Mouse (Mus musculus) adipocyte (in vitro differentiated cells): Measurements from ENCODE around the gene Phgdh.
A peak's percentile ranks its signal among the peaks of the same experiment; 100 is the strongest.

Experiments
- DNase-seq: peaks from one replicate; pipeline ENCODE4 v3.0.0-alpha.2; 2016; ENCODE audit warnings: low spot score

Gene Phgdh

GRCm38 (mm10) chr3:98339706-98340109, at the start of gene Phgdh:
Gene Phgdh, minus strand, starts transcription at chr3:98339990.
- peak; percentile 89 for DNase-seq

DNA sequence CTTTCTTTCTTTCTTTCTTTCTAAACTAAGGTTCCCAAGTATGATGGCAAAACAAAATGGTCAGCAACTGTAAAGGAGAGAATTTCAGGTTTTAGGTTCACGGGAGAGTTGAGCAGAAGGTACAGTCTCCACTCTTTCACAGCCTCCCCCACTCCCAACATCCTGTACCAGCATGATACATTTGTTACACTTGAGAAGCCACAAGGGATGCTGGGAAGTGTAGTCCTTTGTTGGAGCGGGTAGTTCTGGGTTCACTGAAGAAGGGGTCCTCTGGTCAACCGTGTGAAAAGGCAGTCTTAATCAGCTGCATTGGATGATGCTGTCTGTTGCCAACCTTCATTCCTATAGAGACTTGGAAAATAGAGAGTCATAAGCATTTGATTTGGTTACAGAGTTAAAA, 49.5 kb upstream of the Phgdh start:
- DNase-seq, result no peak

DNA sequence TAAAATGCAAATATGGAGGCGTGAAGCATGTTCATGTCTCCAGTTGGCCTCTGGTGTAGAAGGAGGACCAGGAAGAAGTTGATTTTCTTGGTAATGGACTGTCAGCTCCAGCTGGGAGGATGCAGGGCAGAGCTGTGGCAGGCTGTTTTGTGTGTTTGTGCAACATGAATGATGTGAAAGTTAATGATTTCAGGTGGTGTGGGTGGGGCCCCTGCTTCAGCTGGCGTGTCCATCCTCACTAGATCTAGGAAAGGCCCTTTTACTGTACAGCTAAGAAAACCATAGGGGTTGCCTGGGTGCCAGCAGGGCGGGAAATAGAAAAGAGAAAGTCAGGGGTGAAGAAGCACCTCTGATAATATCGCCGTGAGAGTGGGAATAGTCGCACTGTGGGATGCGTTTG, 48.0 kb upstream of the Phgdh start:
- no peak for DNase-seq

DNA sequence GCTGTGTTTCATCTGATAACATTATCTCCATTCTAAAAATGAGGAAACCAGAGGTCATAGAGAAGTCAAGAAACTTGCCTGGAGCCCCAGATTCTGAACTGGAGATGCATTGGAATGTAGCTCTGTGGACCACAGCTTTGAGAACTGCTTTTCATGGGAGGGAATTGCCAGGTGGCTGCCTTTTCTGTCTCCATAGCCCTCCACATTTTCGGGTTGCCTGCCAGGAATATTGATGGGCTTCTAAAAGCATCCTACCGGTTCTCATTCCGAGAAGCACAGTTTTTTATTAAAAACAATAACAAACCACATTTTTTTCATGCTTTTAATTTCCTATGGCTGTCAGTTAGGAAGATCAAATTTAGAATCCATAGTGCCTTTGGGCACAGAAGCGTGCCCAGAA, 47.3 kb upstream of the Phgdh start:
- DNase-seq, result no peak

DNA sequence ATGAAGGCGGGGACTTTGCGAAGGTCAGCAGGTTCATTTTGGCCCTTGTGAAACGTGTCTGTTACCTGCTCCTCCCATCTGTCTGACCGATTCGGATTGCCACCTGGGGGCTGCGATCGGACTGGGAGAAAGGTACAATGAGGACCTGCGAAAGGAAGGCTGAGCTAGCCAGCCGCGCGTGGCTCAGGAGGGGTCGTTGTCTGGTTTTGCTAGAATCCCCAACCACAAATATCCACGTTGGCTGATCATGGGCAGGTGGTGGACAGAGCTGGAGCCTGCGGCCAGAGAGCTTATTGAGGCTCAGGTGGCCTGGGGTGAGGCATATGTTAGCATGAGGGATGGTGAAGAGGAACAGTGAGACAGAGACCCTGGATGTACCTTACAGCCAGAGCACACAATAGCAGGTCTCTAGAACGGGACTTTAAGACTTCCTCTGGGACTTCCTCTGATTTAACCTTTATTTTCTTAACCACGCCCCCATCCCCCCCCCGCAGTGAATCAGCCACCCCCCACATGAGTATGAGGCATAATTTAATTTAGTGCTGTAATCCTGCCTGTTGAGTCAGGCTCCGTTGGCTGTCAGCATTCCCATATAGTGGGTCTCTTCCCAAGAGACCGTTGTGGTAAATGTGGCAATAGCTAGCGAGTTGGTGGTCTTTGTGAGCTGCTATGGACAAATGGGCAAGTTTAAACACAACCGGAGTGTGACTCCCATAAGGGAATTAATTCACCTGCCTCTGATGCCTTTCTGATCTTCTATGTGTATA, 43.4 kb upstream of the Phgdh start:
- DNase-seq, result no peak

DNA sequence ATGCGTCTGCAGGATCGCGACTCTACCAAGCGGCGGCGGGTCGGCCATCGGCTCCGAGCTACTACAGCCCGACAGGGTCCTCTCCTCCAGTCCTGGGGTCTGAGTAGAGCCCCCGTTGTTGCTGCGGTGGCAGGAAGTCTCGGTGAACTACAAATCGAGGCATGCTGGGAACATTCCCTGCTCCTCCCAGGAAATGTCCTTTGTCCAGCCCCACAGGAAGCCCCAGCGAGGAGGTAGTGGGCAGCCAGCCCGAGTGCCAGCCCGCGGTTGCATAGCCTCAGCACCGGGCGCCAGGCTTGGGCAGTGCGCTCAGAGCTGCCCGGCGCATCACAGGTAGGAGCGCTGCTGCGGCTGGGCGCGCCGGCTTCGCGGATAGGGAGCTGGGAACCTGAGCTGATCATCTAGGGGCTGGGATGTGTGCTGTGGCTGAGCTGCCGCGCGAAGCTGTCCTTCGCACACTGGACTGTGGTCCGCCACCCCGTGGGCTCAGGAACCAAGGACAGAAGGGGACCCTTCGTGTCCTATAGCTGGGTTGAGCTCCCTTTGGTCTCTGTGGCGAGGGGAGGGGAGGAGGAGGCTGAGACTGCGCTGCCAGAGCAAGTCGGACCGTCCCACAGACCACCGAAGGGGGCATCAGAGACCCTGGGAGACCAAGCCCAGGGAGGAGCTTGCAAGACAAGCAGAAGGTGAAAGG, 42.6 kb upstream of the Phgdh start, which contains the start of gene Zfp697:
Gene Zfp697, plus strand, starts transcription at position 216 of the 694 bp plus-strand sequence.
- peak; percentile 84 for DNase-seq

DNA sequence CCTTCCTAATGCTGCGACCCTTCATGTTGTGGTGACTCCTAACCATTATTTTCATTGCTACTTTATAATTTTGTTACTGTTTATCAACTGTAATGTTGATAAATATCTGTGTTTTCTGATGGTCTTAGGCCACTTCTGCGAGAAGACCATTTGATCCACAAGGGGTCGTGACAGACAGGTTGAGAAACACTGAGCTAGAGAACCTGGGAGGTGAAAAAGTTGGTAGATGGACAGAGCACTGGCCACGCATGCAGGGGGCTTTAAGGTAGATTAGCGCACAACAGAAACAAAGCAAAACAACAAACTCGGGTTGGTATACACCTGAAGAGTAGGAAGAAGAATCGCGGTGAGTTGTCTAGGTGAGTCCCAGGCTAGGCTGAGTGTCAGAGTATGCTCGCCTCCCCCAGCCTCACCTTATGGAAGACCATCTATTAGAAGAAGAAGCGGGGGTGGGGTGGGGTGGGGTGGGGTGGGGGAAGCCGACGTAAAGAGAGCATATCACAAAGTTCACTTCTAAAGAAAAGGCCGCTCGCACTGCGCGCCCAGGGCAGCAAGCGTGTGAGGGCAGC, 42.0 kb upstream of the Phgdh start:
- peak; percentile 42 for DNase-seq

GRCm38 (mm10) chr3:98379236-98379635, 39.4 kb upstream of the Phgdh start:
- DNase-seq, result no peak

DNA sequence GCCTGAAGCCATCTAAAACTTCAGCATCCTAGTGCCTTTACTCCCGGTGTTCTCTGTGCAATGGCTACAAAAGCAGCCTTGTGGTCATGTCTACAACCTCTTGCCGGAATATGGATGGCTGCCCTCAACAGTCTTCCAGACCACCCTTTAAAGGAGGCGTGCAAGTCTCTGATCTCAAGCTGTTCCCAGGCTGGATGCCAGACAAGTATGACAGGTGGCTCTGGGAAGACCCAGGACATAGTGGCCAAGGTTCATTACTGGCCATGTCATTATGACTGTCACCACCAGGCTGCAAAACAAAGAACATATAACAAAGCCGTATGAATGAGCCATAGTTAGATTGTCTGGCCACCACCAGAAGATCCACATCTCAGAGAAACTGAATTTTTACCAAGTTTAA, 38.5 kb upstream of the Phgdh start:
- no peak for DNase-seq

DNA sequence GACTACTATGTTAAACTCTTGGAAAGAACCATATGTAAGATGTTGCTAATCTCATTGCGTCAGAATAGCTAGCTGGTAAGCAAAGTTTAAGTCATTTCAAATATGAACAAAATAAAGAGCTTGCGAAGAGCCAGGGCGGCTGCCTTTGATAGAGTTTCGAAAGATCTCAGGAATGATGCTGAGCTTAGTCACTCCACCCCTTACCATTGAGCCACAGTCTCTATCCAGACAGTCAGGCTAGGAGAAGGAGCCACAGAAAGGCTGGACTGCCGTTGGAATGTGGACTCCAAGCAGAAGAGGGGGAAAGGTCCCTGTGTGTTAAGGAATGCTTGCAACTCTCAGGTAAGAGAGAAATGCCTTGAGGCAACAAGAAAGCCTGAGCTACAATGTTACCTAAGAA, 35.2 kb upstream of the Phgdh start:
- DNase-seq, result peak; percentile 27

DNA sequence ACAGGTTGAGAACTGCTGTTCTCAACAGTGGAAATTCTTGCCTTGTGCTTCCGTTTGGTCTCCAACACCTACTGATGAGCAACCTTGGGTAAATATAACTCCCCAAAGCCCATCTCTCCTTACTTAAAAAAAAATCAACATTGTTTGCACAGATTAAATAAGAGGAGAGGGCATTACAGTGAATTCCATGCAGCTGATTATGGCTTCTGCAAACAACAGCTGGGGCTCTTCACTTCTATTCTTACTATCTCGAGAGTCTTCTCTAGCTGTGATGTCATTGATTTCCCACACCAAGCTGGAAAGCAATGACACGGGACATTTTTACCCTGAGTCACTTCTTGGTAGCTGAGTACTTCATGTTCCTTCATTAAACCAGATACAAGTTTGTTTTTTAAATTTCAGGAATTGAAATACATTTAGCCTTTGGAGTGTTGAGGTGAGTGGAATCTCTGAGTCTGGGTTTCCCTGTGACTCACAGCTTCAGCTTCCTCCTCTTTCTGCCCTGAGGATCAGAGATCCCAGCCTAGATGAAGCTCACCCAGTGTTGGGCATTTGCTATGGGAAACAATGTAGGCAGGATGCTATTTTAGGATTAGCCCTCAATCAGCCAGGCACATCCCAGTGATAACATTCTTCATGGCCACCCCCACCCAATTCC, 34.4 kb upstream of the Phgdh start:
- no peak for DNase-seq

DNA sequence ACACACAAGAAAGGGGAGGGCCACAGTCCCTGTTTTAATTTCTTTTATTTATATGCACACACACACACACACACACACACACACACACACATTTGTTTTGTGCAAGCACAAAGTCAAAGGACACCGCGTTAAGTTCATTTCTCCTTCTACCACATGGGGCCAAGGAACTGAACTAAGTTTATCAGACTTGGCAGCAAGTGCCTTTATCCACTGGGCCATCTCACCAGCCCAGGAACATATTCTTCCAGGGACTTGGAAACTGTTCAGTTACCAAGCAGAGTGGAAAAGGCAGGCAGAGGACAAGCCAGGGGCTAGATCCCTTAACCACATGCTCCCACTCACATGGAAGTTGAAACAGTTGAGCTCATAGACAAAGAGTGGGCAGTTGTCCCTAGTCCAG, 29.0 kb upstream of the Phgdh start:
- peak; percentile 16 for DNase-seq

GRCm38 (mm10) chr3:98368283-98368682, 28.5 kb upstream of the Phgdh start:
- DNase-seq, result no peak

DNA sequence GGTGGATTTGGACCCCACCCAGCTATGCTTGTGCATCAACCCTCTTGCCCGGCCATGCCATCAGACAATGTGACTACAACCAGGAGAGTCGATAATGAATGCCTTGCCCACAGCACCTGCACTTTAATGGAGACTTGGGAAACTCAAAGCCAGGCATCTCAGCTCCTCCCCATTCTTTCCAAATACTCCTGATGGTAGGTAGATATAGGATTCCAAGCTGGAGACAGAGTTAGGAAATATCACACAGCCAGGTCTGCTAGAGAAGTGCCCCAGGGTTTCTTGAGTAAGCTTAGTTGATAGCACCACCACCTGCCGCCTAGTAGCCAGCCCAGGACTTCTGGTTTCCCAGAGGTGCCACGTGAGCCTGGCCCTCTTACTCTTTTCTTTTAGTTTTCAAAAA, 27.0 kb upstream of the Phgdh start:
- DNase-seq, result no peak

- DNase-seq, result no peak
Observed at GRCm38 (mm10) chr3:98366086-98366485, 26.3 kb upstream of the Phgdh start.

- DNase-seq, result peak; percentile 68
Observed at GRCm38 (mm10) chr3:98362753-98363152, 23.0 kb upstream of the Phgdh start.

DNA sequence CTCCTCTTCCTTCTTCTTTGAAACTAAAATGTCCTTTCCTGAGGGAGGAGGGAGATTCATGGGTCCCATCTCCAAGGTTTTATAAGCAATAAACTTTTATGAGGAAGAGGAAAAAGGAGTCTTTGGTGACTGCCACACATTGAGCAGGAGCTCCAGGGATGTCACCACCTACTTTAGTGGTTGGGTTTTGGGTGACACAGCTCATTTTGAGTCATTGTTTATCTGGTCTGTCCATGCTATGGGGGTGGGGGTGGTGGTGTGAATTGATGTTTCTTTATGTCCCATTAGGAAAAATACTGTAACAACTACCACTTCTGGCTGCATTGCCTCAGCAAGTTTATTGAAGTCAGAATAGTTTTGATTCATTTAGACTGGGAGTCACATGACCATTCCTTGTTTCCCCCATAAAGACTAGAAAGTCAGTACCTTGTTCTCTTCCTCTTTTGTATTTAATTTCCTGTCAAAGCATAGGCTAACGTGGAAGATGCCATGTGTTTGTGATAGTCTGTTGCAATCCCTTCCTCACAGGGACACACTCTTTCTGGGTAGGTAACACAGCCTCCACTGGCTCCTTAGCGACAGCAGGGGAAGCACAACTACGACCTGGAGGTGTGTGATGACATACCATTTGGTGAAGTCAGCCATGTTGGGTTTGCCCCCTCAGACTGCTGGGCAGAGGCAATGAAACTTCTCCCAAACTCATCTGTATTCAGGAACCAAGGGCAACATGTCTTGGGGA, 17.0 kb upstream of the Phgdh start:
- no peak for DNase-seq

DNA sequence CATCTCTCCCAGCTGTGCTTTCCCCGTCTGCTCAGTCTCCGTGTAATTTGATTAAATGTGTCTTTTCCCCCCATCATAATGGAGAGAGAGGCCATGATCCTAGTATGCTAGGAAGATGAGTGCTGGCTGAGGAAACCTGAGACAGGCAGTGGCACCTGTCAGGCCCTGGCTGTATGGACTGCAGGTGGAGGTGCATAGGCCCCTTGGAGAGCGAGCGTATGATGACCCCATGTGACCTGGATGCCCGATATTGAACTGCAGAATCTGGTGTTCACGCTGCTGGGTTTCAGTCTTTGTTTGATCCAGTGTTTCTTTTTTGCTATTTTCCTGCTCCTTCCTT, 16.2 kb upstream of the Phgdh start:
- DNase-seq, result no peak

DNA sequence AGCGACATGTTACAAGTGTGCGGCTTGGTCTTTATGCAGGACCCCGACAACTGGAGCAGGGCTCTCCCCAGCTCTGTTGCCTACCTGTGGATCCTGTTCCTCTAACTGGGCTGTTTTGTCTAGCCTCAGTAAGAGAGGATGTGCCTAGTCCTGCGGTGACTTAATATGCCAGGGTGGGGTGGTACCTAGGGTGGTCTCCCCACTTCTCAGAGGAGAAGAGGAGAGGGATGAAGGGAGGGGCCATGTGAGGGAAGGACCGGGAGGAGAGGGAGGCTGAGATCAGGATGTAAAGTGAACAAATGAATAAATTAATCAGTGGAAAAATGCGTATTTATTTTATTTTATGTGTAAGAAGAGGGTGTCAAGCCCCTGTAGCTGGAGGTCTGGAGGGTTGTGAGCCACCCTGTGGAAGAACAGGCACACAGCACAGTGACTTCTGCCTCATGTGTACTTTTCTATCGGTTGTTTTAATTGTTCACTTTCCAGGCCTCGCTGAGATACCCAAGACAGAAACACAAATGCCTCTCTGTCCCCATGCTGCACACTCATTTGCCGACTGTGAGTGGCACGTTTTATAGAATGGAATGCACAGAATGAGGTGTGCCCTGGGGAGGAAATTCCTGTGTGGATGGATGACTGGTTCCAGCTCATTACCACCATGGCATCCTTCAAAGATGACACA, 15.7 kb upstream of the Phgdh start:
- no peak for DNase-seq

- peak; percentile 90 for DNase-seq
Observed at GRCm38 (mm10) chr3:98353892-98354291, 14.1 kb upstream of the Phgdh start.

- no peak for DNase-seq
Observed at GRCm38 (mm10) chr3:98348705-98349104, 8.9 kb upstream of the Phgdh start.

- no peak for DNase-seq
Observed at GRCm38 (mm10) chr3:98348106-98348505, 8.3 kb upstream of the Phgdh start.
